Mouse (Mus musculus) limb, embryonic 13.5 days (tissue): ENCODE results near the gene Ssh2. TPM values are rescaled to one million over a fixed set of nuclear protein-coding genes. Genes with fewer than 3 reads are reported as not detected.

Experiments used
- ATAC-seq: fragments of 200-750 bp; cut with Nextera tagmentation; 2 replicates; pipeline ENCODE4 v1.8.0; 2017; ENCODE audit warnings: low read depth, moderate number of reproducible peaks, moderate TSS enrichment; ENCODE audit not compliant: low FRiP score
- H3K27ac ChIP-seq: fragments of 300-500 bp; sonication (generic); 2 replicates; pipeline ENCODE4 v1.5.1; 2015; ENCODE audit warnings: inconsistent platforms, mild to moderate bottlenecking, moderate library complexity
- H3K27me3 ChIP-seq: fragments of 300-500 bp; sonication (generic); 2 replicates; pipeline ENCODE4 v1.6.1; 2015; ENCODE audit warnings: mild to moderate bottlenecking, inconsistent platforms
- H3K36me3 ChIP-seq: fragments of 300-500 bp; sonication (generic); 2 replicates; pipeline ENCODE4 v1.6.1; 2015; ENCODE audit warnings: inconsistent platforms, mild to moderate bottlenecking, moderate library complexity
- H3K4me1 ChIP-seq: fragments of 300-500 bp; sonication (generic); 2 replicates; pipeline ENCODE4 v1.6.1; 2015; ENCODE audit warnings: inconsistent platforms
- H3K4me2 ChIP-seq: fragments of 300-500 bp; sonication (generic); replicated peaks from 2 replicates; pipeline ENCODE4 v1.6.1; 2015; ENCODE audit warnings: inconsistent platforms, mild to moderate bottlenecking, moderate library complexity
- H3K4me3 ChIP-seq: fragments of 300-500 bp; sonication (generic); 2 replicates; pipeline ENCODE4 v1.5.1; 2015; ENCODE audit warnings: moderate library complexity, mild to moderate bottlenecking, inconsistent platforms
- H3K9ac ChIP-seq: fragments of 300-500 bp; sonication (generic); 2 replicates; pipeline ENCODE4 v1.6.1; 2015; ENCODE audit warnings: mild to moderate bottlenecking, inconsistent platforms
- H3K9me3 ChIP-seq: fragments of 300-500 bp; sonication (generic); 2 replicates; pipeline ENCODE4 v1.6.1; 2016; ENCODE audit warnings: inconsistent platforms
- WGBS: fragments of 180-500 bp; shearing (Covaris S2); methylation state at CpG from one replicate; pipeline ENCODE4 v1.1.7; 2015; 5-methylcytosine and 5-hydroxymethylcytosine counted together
- polyA plus RNA-seq: library from polyadenylated mRNA; unstranded; fragments of >200 nt; fragmentation: Nextera tagmentation; extraction: Ambion mirVana; gene quantifications from 2 replicates; pipeline ENCODE4 v1.2.1, GENCODE M21; 2015

Gene Ssh2
- polyA plus RNA-seq, 1 experiment from 2014 or later, result 8.6 TPM

DNA sequence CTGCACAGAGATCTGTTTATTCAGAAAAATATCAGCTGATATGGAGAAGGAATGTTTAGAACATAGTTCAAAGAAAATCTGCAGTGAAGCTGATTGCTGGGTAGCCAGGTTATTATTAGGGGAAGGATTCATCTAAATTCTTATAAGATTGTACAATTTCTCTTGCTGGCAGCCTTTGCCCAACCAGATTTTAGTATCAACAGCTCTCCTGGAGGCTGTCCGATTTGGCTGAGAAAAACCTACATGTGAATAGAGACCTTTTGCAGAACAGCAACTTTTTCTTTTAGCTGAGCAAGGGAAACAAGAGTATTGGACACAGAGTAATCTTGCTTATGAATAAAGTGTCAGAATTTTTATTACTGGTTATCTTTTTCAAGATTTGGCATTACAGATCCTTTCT is 212.4 kb downstream of the Ssh2 start:
- Histone ChIP-seq H3K4me1 (no peaks in the 10 kb centered on the region), H3K27ac (no peak overlapping the region), H3K4me3 (no peak overlapping the region), H3K4me2 (no peak overlapping the region), H3K27me3 (no peaks in the 10 kb centered on the region), H3K9me3 (no peaks in the 10 kb centered on the region), H3K36me3 (peaks cover 13% of the 10 kb centered on the region), H3K9ac (no peak overlapping the region)
- no peak for ATAC-seq
- WGBS, result 92% methylated on average over 1 of the region's 1 CpGs

DNA sequence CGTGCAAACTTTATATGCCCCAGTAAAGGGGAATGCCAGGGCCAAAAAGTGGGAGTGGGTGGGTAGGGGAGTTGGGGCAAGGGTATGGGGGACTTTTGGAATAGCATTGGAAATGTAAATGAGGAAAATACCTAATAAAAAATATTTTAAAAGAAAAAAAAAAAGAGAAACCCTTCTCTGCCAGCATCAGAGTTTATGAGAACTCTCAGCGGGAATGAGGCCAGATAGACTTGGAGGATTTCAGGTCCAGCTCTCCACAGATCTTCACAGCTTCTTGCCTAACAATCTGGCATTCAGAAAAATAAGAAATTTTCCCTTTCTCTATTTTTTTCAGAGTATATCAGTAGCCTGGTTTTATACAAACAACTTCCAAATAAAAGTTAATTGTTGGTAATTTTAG is 220.9 kb downstream of the Ssh2 start:
- no peaks in the 10 kb centered on the region for H3K4me1 ChIP-seq
- WGBS, result 89% methylated on average over 2 of the region's 2 CpGs
- no peak overlapping the region for H3K27ac ChIP-seq
- no peak overlapping the region for H3K4me2 ChIP-seq
- no peak for ATAC-seq
- no peaks in the 10 kb centered on the region for H3K9me3 ChIP-seq
- no peak overlapping the region for H3K4me3 ChIP-seq
- H3K36me3 ChIP-seq, result peaks cover 26% of the 10 kb centered on the region
- no peaks in the 10 kb centered on the region for H3K27me3 ChIP-seq
- no peak overlapping the region for H3K9ac ChIP-seq

GRCm38 (mm10) chr11:77440081-77440480 is 224.0 kb downstream of the Ssh2 start:
- Histone ChIP-seq H3K9ac (no peak overlapping the region), H3K4me2 (no peak overlapping the region), H3K36me3 (peaks cover 34% of the 10 kb centered on the region), H3K4me3 (no peak overlapping the region), H3K27ac (no peak overlapping the region), H3K4me1 (no peaks in the 10 kb centered on the region), H3K9me3 (no peaks in the 10 kb centered on the region), H3K27me3 (no peaks in the 10 kb centered on the region)
- ATAC-seq, result no peak
- 85% methylated on average over 9 of the region's 9 CpGs for WGBS

GRCm38 (mm10) chr11:77441020-77441419 is 224.9 kb downstream of the Ssh2 start:
- Histone ChIP-seq H3K4me3 (no peak overlapping the region), H3K4me2 (no peak overlapping the region), H3K27ac (no peak overlapping the region), H3K4me1 (no peaks in the 10 kb centered on the region), H3K9me3 (no peaks in the 10 kb centered on the region), H3K36me3 (peaks cover 34% of the 10 kb centered on the region), H3K27me3 (no peaks in the 10 kb centered on the region), H3K9ac (no peak overlapping the region)
- ATAC-seq, result no peak
- 83% methylated on average over 8 of the region's 8 CpGs for WGBS

- Histone ChIP-seq H3K4me3 (no peak overlapping the region), H3K4me1 (no peaks in the 10 kb centered on the region), H3K4me2 (no peak overlapping the region), H3K9ac (no peak overlapping the region), H3K9me3 (no peaks in the 10 kb centered on the region), H3K36me3 (peaks cover 33% of the 10 kb centered on the region), H3K27me3 (no peaks in the 10 kb centered on the region), H3K27ac (no peak overlapping the region)
- WGBS, result 74% methylated on average over 7 of the region's 7 CpGs
- no peak for ATAC-seq
These were observed 226.4 kb downstream of the Ssh2 start for GRCm38 (mm10) chr11:77442186-77443170.

DNA sequence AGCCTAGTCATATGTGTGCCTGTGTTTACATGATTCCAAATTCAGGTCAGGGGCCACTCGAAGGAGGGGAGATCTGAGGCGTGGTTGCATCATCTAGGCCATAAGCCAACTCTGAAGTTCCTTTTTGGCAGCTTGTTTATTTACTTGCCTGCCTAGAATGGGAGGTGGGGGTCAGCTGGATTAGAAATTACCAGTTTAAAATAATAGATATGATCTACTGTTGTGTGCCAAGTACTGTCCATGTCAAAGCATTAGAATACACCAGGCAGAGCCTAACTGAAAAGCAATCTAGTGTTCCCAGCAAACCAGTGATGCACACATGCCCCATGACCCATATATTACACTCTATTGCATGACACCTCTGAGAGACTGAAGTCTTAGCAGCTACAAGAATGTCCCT is 228.9 kb downstream of the Ssh2 start:
- WGBS, result 87% methylated on average over 2 of the region's 2 CpGs
- H3K4me1 ChIP-seq, result no peaks in the 10 kb centered on the region
- no peak for ATAC-seq
- H3K36me3 ChIP-seq, result peaks cover 28% of the 10 kb centered on the region
- no peak overlapping the region for H3K4me3 ChIP-seq
- no peak overlapping the region for H3K27ac ChIP-seq
- no peaks in the 10 kb centered on the region for H3K9me3 ChIP-seq
- no peaks in the 10 kb centered on the region for H3K27me3 ChIP-seq
- no peak overlapping the region for H3K9ac ChIP-seq
- no peak overlapping the region for H3K4me2 ChIP-seq

DNA sequence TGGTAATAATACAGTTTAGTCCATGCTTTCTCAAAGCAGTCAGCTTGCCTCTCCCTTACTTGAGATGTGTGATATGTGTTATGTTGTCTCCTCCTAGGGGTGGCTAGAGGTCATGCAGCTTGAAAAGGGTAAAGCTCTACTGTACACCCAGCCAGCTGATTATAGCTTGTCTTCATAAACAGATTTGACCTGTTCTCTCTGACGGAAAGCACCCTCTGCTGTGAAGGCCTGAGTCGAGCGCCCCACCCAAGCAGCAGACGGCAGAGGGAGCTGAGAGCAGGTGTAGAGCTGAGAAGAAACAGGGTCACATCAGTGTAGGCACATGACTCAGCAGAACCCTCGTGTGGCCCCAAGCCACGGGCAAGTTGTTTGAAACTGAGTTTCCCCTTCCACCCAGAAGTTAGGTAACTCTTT is 230.5 kb downstream of the Ssh2 start:
- H3K9me3 ChIP-seq, result no peaks in the 10 kb centered on the region
- peak; percentile 32; the same call in 1 of the 2 replicates for ATAC-seq
- WGBS, result 54% methylated on average over 6 of the region's 6 CpGs
- H3K27ac ChIP-seq, result no peak overlapping the region
- no peaks in the 10 kb centered on the region for H3K27me3 ChIP-seq
- no peak overlapping the region for H3K4me3 ChIP-seq
- peaks cover 31% of the 10 kb centered on the region for H3K36me3 ChIP-seq
- H3K4me2 ChIP-seq, result no peak overlapping the region
- no peak overlapping the region for H3K9ac ChIP-seq
- no peaks in the 10 kb centered on the region for H3K4me1 ChIP-seq

DNA sequence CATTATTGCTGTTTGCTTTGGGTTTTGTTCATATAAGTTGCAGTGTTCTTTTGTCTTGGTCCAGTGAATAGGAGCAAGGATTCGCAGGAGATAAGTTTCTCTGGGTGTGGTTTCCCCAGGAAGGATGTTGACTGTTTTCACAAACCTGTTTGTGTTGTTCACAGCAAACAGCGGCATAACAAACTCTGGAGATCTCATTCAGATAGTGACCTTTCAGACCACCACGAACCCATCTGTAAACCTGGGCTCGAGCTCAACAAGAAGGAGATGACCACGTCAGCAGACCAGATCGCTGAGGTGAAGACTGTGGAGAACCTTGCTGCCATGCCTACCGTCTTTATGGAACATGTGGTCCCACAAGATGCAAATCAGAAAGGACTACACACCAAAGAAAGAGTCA is 233.1 kb downstream of the Ssh2 start:
- Histone ChIP-seq H3K27ac (no peak overlapping the region), H3K4me2 (no peak overlapping the region), H3K27me3 (no peaks in the 10 kb centered on the region), H3K4me3 (no peak overlapping the region), H3K9ac (no peak overlapping the region), H3K9me3 (no peaks in the 10 kb centered on the region), H3K4me1 (no peaks in the 10 kb centered on the region), H3K36me3 (peaks cover 29% of the 10 kb centered on the region)
- ATAC-seq, result no peak
- WGBS, result 91% methylated on average over 7 of the region's 7 CpGs

DNA sequence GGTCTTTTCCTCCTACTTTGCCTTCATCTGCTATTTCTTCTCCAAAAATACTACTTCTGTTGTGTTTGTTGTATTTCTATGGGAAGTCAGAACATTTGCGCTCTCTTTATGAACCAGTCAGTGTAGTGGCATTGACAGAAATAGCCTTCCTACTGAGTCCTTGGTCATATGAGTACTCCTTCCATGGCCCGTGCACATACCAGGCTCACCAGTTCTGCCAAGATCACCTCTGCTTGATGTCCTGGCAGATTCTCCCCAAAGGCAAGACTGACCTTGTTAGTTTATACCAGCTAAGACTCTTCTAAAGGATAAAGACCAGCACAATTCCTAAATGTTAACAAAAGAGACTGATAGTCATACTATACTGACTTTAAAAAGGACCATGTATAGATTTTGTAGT is 235.6 kb downstream of the Ssh2 start:
- WGBS, result 93% methylated on average over 2 of the region's 2 CpGs

GRCm38 (mm10) chr11:77453388-77453787 is 237.3 kb downstream of the Ssh2 start:
- 92% methylated on average over 2 of the region's 2 CpGs for WGBS
- H3K4me1 ChIP-seq, result no peaks in the 10 kb centered on the region
- no peak for ATAC-seq

More for the DNA sequence above, 235.6 kb downstream of the Ssh2 start:
- Histone ChIP-seq H3K27ac (no peak overlapping the region), H3K4me3 (no peak overlapping the region), H3K4me1 (no peaks in the 10 kb centered on the region), H3K9me3 (no peaks in the 10 kb centered on the region), H3K4me2 (no peak overlapping the region), H3K27me3 (no peaks in the 10 kb centered on the region), H3K36me3 (peaks cover 39% of the 10 kb centered on the region), H3K9ac (no peak overlapping the region)
- ATAC-seq, result no peak

DNA sequence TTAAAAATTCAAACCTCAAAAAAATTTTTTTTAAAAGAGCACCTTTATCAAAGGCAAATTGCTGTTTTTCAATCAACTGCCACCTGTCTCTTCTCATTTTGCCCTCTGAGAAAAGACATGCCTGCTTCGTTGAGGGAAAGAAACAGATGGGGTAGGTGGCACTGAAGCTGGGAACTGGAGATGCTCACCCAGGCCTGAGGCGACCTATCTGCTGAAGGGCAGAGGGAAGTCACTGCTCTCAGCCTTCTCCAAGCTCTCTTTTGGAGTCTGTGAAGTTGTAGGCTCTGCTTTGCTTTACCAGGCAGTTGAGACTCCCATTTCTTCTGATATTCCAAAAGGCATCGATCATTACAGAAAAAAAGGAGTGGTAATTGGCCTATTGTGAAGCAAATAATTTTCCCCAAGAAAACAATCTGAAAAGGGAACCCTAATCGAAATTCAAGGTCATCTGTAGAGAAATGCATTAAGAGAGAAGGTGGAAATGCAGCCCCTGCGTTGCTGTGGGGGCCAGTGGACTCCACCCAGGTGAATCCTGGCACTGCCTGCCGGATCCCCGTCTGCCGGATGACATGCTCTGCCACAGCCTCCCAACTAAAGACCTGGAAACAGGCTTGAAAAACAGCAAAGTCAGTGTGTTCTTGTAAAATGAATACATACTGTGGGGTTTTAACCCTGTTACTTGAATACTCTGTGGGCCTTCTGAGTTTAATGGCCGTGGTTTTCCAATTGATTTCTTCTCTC is 239.9 kb downstream of the Ssh2 start:
- Histone ChIP-seq H3K36me3 (peaks cover 25% of the 10 kb centered on the region), H3K9ac (no peak overlapping the region), H3K9me3 (no peaks in the 10 kb centered on the region), H3K4me3 (no peak overlapping the region), H3K27me3 (peaks cover 9% of the 10 kb centered on the region), H3K4me2 (no peak overlapping the region), H3K4me1 (no peaks in the 10 kb centered on the region), H3K27ac (no peak overlapping the region)
- WGBS, result 81% methylated on average over 9 of the region's 9 CpGs
- no peak for ATAC-seq

More at GRCm38 (mm10) chr11:77453388-77453787, 237.3 kb downstream of the Ssh2 start:
- Histone ChIP-seq H3K27me3 (no peaks in the 10 kb centered on the region), H3K4me3 (no peak overlapping the region), H3K27ac (no peak overlapping the region), H3K4me2 (no peak overlapping the region), H3K9me3 (no peaks in the 10 kb centered on the region), H3K36me3 (peaks cover 44% of the 10 kb centered on the region), H3K9ac (no peak overlapping the region)

DNA sequence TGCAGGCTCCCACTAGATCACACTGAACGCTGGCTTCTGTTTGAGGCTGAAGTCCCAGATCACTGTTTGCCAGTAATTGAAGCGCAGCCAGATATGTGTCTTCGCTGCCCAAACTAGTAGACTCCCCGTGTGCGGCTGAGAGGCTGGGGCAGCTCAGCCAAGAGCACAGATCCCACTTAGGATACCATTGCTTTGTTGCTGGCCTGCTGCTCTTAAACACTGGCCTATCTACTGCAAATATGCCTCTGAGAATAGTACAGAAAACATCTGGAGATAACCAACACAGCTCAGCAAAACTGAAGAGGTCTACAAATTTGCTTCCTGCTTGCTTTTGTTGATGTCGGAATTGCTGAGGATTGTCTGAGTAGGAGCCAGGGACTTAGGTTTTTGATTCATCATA is 240.8 kb downstream of the Ssh2 start:
- Histone ChIP-seq H3K27me3 (peaks cover 18% of the 10 kb centered on the region), H3K36me3 (peaks cover 25% of the 10 kb centered on the region), H3K27ac (no peak overlapping the region), H3K4me3 (no peak overlapping the region), H3K9me3 (no peaks in the 10 kb centered on the region), H3K9ac (no peak overlapping the region), H3K4me1 (no peaks in the 10 kb centered on the region), H3K4me2 (no peak overlapping the region)
- no peak for ATAC-seq
- WGBS, result 76% methylated on average over 6 of the region's 6 CpGs
